Mouse (Mus musculus) liver (tissue): ENCODE measurements at regions not wholly inside any gene's neighbourhood (a gene's known extent, or its start where the extent isn't known, plus 50 kb on each side); places are given as distances from the start of the nearest gene placed in this dataset.
"Not testable (repeated sequence)": the region's sequence is repeated elsewhere in the genome, so short reads cannot be mapped to it uniquely, and the experiment has no call there.

Source experiments
- DNase-seq: peaks from one replicate; pipeline ENCODE4 v3.0.0-alpha.2; 2020; ENCODE audit warnings: mixed read lengths

DNA sequence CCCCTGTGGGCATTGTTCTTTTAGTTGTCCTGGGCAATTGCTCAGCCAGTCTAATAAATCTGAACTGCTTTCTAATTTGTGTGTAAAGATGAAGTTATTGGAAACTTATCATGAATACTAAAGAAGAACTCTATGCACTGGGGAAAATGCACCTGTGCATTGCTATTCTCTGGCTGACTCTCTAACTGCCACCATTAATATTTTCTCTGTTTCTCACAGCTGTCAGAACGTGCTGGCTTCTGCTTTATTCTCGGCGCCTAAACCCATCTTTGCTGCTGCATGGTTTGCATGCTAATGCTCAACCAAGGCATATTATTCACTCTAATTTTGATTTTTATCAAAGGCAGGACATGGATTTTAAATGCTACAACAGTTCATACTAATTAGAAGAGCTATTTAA, 128.9 kb upstream of the Gm527 start:
- no peak for DNase-seq

DNA sequence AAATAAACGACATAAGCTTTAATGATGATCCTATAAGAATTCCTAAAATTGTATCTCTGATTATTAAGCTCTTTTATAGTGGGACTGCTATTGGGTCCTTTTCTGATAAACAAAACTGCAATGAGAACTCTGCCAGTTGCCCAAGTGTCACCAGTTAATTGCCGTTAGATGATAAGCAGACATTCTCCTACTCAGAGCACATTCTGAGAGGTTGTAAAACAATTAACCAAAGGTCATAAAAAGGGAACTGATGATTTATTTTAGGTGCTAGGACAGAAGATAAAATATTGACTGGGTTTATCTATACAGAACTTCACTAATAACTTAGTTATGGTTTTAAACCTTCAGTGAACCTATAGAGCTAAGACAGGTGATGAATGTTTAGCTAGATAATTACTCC, 109.2 kb upstream of the Gm527 start:
- DNase-seq, result not testable (repeated sequence)

DNA sequence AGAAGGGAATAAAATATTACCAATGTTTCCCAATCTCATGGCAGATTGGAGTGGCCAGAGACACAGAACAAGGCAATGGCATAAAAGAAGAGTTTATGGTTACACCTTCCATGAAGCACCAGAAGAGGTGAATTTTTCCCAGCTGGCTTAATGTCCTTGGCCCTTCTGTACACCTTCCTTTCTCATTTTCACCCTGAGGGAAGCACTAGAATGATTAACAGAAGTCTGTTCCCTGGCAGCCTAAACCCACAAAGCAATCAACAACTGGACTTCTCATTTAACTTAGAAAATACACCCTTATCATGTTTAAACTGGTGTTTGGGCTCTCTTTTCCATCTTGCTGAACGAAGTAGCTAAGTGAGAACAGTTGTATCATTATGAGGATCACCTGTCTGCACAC, 107.6 kb upstream of the Gm527 start:
- DNase-seq, result no peak

DNA sequence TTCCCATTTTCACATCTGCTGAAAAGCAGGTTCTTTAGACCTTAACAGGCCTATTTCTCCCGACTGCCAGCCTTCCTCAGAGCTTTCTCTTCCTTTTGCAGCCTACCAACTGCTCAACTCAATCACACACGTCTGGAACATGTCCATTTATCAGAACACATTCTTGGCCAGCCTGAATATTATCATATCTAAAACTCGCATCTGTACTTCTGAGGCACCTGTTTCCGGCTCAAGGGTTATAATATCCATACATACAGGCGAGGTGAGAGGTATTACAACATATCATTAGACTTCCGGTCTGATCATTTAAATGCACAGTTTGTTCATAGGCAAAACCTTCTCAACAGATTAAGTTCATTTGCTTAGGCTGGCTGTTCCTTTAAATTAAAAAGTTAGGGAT, 101.8 kb upstream of the Gm527 start:
- no peak for DNase-seq

DNA sequence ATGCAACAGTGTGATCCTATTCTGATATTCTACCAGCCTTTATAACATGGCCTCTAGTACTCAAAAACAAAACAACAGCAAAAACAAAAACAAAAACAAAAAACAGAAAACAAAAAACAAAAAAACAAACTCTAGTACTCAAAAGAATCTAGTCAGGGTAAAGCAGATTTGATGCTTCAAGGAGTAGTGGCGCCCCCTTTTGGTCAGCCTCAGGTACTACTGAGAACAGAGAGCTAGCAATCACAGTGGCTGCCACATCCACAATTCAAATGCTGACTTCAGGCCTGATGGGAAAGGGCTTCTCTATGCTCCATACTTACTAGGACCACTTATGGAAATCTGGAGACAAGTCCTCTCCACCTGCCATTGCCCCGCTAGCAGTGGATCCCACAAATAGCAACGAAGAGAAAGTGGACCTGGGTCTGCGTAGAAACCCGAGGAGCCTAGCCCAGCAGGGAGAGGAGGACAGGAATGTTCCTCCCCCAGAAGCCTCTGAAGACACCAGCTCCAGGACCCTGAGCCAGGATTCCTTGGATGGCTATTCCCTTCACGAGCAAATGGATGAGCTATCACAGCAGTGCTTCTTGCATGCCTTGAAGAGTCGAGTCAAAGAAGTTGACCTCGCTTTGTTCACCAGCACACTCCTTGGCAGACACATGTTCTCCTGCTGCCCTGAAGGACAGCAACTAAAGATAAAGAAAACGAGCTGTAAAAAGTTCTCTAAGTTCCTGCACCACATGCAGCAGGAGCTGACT, 100.5 kb upstream of the Gm527 start:
- DNase-seq, result peak; percentile 25

DNA sequence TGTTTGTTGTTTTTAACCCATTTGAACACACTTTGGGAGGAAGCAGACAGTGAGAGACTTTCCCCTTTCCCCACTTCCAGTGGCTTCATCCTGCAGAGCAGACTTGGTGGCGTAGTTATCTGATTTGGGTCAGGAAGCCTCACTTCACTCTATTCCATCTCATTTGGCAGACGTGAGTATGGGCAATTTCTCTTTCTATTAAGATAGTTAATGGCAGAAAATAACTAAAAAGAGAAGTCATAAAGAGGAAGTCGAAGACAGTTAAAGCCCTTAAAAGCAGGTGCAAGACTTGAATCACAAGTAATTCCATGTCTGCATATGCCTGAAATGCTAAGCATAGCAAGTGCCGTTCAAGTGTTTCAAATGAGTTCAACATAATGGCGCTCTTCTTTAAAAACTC, 97.0 kb upstream of the Gm527 start:
- no peak for DNase-seq

DNA sequence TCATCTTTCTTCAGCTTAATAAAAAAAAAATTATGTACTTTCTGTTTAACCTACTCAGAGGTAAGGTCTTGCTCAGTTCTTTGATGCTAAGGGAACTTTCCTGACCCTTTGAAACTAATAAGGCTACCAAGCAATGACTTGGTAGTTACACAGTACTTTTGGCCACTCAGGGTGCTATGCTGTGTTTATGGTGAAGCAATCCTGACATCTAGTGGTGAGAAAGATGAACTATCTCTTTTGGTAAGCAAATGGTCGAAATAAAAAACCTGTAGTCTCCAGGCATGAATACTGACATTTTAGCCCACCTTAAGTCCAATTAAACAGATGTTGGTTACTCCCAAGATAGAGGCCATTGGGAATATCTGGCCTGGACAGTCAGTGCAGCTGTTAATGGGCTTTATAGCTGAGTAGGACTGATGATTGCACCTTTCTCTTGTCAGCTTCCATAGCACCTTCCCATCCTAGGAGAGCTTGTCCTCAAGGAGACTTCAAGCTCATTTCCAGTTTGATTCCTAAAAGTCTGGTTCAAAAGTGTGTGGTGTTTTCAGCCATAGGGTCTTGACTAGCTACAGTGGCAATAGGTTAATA, 88.0 kb upstream of the Gm527 start:
- DNase-seq, result no peak

DNA sequence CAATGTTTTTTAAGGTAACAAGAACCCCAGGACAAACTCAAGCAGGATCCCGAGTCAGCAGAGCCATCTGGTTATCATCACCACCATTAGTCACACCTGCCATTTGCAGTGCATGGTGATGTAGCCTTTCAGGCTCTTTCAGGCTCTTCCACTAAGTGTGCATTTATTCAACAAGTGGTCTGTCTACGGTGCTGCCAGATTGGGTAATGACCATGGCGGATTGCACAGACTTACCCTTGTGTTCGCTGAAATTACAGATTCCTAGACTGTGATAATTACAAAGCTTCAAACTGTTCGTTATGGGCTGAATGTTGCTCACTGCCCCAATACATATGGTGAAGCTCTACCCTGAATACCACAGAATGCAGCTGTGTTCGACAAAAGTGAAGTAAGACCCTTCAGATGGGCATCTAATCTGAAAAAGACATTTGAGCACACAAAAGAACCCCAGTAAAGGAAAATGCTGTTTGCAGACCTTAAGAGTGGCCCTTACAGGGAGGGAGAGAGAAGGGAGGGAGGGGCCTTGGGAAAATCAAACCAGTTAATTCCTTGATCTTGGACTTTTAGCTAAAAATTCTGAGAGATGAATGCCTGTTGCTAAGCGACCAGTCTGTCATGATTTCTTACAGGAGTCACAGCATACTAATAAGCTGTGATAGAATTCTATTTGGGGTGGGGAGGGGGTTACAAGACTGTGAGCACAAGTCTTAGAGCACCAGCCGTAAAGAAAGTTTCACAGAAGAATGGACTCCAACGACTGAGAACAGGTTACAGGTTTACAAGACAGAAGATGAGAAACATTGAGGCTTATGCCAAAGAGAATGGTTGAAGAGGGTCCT, 85.2 kb upstream of the Gm527 start:
- DNase-seq, result no peak

DNA sequence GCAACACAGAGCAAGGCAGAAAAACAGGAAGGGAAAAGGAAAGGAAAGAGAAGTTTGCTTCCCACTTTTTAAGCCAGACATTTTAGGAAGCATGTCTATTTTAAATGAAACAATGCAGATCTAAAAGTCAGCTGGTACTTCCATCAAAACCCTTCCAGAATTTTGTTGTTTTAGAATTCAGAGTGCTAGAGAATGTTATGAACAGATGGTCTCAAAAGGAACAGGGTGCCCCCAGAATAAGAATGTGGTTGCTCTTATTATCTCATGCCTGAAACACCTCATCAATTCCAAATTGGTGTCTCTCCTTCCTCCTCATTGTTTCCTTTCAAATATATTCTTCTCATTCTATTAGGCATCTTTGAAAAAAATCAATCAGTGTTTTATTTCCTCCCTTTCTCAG, 60.0 kb upstream of the Gm527 start:
- DNase-seq, result no peak
